ENCODE assay signal across 29 mouse cellular contexts in the genomic region with DNA sequence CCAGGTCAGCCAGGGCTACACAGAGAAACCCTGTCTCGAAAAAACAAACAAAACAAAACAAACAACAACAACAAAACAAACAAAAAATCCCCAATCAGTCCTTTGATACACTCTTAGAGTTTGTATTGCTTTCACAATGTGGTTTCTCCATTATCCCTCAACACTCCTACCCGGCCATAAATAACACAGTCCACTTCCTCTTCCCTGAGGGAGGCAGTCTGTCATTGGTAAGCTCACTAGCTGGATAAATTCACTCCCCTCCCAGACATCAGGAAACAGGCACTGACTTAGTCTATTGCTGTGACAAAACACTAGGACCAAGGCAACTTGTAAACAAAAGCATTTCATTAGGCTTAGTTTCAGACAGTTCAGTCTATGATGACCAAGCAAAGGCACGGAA. TPM values are rescaled to one million over a fixed set of nuclear protein-coding genes. Genes with fewer than 3 reads are reported as not detected.
DNase-seq lines count a peak whose midpoint lies in the region; ATAC-seq and TF ChIP-seq lines count a peak whose summit lies in the region.
"Had no signal": no experiment of that assay in that cellular context is flagged by ENCODE, and none has a peak within 500 bp of the region (broad histone marks: within the 10 kb centered on the region; RNA-seq: fewer than 3 reads in every experiment).

No protein-coding gene starts in this region.

- TF ChIP-seq POLR2A in bone marrow macrophage, adult 2 months (IDR thresholded peaks at IDR 0.05; ENCODE audit: borderline replicate concordance, low read depth, low read length), result no peak

- H3K36me3 ChIP-seq in intestine, postnatal 0 days (ENCODE audit: control insufficient read depth, insufficient read depth), result no peaks in the 10 kb centered on the region
- H3K36me3 ChIP-seq in intestine, embryonic 16.5 days (ENCODE audit: control insufficient read depth, insufficient read depth, low read length), result no peaks in the 10 kb centered on the region
- no peaks in the 10 kb centered on the region for H3K36me3 ChIP-seq in megakaryocyte, embryonic 14.5 days (replicated peaks; ENCODE audit: low read length)
- H3K36me3 ChIP-seq: embryonic facial prominence, embryonic 12.5 days; heart, embryonic 12.5 days; hindbrain, embryonic 10.5 days; hindbrain, embryonic 15.5 days; liver, embryonic 15.5 days; lung, embryonic 15.5 days; midbrain, embryonic 12.5 days; neural tube, embryonic 13.5 days had no signal

- H3K4me1 ChIP-seq in intestine, postnatal 0 days (replicated peaks; ENCODE audit: control insufficient read depth, insufficient read depth, low read length), result no peaks in the 10 kb centered on the region
- peaks cover 9% of the 10 kb centered on the region; the same call in 1 of the 2 replicates for H3K4me1 ChIP-seq in intestine, embryonic 16.5 days (ENCODE audit: control insufficient read depth, insufficient read depth, low read length)
- peaks cover 38% of the 10 kb centered on the region for H3K4me1 ChIP-seq in bone marrow macrophage, adult 2 months (ENCODE audit: control insufficient read depth, insufficient read depth, low read length)
- peaks cover 65% of the 10 kb centered on the region for H3K4me1 ChIP-seq in megakaryocyte, embryonic 14.5 days

- no peak overlapping the region for H3K9ac ChIP-seq in intestine, postnatal 0 days (ENCODE audit: low read depth, low read length)
- H3K9ac ChIP-seq in intestine, embryonic 16.5 days (ENCODE audit: low read depth, low read length), result no peak overlapping the region
- H3K9ac ChIP-seq: embryonic facial prominence, embryonic 12.5 days; forebrain, postnatal 0 days; heart, embryonic 12.5 days; hindbrain, embryonic 15.5 days; liver, embryonic 15.5 days; lung, embryonic 15.5 days; midbrain, embryonic 12.5 days; neural tube, embryonic 13.5 days had no signal

- H3K4me3 ChIP-seq in intestine, postnatal 0 days (ENCODE audit: low read depth, low read length), result no peak overlapping the region
- H3K4me3 ChIP-seq in intestine, embryonic 16.5 days (ENCODE audit: low read length), result no peak overlapping the region
- no peak overlapping the region for H3K4me3 ChIP-seq in bone marrow macrophage, adult 2 months (ENCODE audit: insufficient read depth, low read length)
- H3K4me3 ChIP-seq in megakaryocyte, embryonic 14.5 days (replicated peaks), result peak overlapping the region; percentile 72
- H3K4me3 ChIP-seq: embryonic facial prominence, embryonic 12.5 days; heart, embryonic 12.5 days; hindbrain, embryonic 10.5 days; hindbrain, embryonic 15.5 days; liver, embryonic 15.5 days; lung, embryonic 15.5 days; midbrain, embryonic 12.5 days; neural tube, embryonic 13.5 days had no signal

- ATAC-seq in intestine, postnatal 0 days, result 0 out of 2 replicates have a peak, but pooled peaks have one; percentile 33
- no peak for ATAC-seq in intestine, embryonic 16.5 days
- ATAC-seq in common myeloid progenitor, adult 5-6 weeks (replicated peaks; ENCODE audit: low read depth, poor library complexity, severe bottlenecking), result peak; percentile 85
- ATAC-seq: activated CD4-positive, CD25-positive, alpha-beta regulatory T cell, adult 4 months; forebrain, postnatal 0 days; inflammation-experienced regulatory T-cells, adult 6 months had no signal

- H3K4me2 ChIP-seq in intestine, postnatal 0 days (replicated peaks; ENCODE audit: low read depth), result no peak overlapping the region
- H3K4me2 ChIP-seq in intestine, embryonic 16.5 days (ENCODE audit: low read depth, low read length), result no peak overlapping the region
- H3K4me2 ChIP-seq: embryonic facial prominence, embryonic 12.5 days; heart, embryonic 12.5 days; hindbrain, embryonic 15.5 days; liver, embryonic 15.5 days; lung, embryonic 15.5 days; midbrain, embryonic 12.5 days; neural tube, embryonic 13.5 days had no signal

- no peaks in the 10 kb centered on the region for H3K27me3 ChIP-seq in intestine, postnatal 0 days (replicated peaks; ENCODE audit: control insufficient read depth, insufficient read depth, low read length)
- no peaks in the 10 kb centered on the region for H3K27me3 ChIP-seq in intestine, embryonic 16.5 days (replicated peaks; ENCODE audit: control insufficient read depth, insufficient read depth, low read length)
- H3K27me3 ChIP-seq in megakaryocyte, embryonic 14.5 days (replicated peaks), result peaks cover 25% of the 10 kb centered on the region
- H3K27me3 ChIP-seq: embryonic facial prominence, embryonic 12.5 days; heart, embryonic 12.5 days; hindbrain, embryonic 15.5 days; lung, embryonic 15.5 days; neural tube, embryonic 13.5 days had no signal

- DNase-seq in layer of hippocampus, adult 8-10 months (ENCODE audit: low spot score in 2 of 2), result no peak
- DNase-seq in frontal cortex, postnatal 36 days (ENCODE audit: low spot score in 2 of 2), result no peak
- DNase-seq: adrenal gland, adult 2 months; B cell, adult 2 months; cerebellum, adult 11 months; cerebellum, adult 9-10 months; cerebellum, postnatal 36 days; embryo, embryonic 11 days; forebrain, postnatal 0 days; gastrocnemius, postnatal 14 days; kidney, adult 2 months; kidney, postnatal 10 days; layer of hippocampus, adult 9-11 months; thymus, postnatal 4 days had no signal

- TF ChIP-seq CTCF in intestine, postnatal 0 days (IDR thresholded peaks at IDR 0.05; ENCODE audit: low read depth), result no peak
- TF ChIP-seq CTCF in bone marrow macrophage, adult 2 months (IDR thresholded peaks at IDR 0.05; ENCODE audit: low read depth, low read length), result no peak

- 63% methylated on average over 3 of the region's 3 CpGs for WGBS in intestine, postnatal 0 days
- 64% methylated on average over 3 of the region's 3 CpGs for WGBS in intestine, embryonic 16.5 days

- no peaks in the 10 kb centered on the region for H3K9me3 ChIP-seq in intestine, postnatal 0 days (ENCODE audit: control insufficient read depth)
- no peaks in the 10 kb centered on the region for H3K9me3 ChIP-seq in intestine, embryonic 16.5 days (ENCODE audit: control insufficient read depth, low read length)
- H3K9me3 ChIP-seq in megakaryocyte, embryonic 14.5 days, result peaks cover 11% of the 10 kb centered on the region
- H3K9me3 ChIP-seq: embryonic facial prominence, embryonic 12.5 days; heart, embryonic 12.5 days; hindbrain, embryonic 10.5 days; hindbrain, embryonic 15.5 days; liver, embryonic 15.5 days; lung, embryonic 15.5 days; midbrain, embryonic 12.5 days; neural tube, embryonic 13.5 days had no signal

- no peak overlapping the region for H3K27ac ChIP-seq in intestine, postnatal 0 days (ENCODE audit: low read depth, low read length)
- H3K27ac ChIP-seq in intestine, embryonic 16.5 days (ENCODE audit: low read length), result no peak overlapping the region
- peak overlapping the region; percentile 42 for H3K27ac ChIP-seq in bone marrow macrophage, adult 2 months (ENCODE audit: insufficient read depth, low read depth, low read length)
- H3K27ac ChIP-seq: embryonic facial prominence, embryonic 12.5 days; hindbrain, embryonic 10.5 days; hindbrain, embryonic 15.5 days; liver, embryonic 15.5 days; lung, embryonic 15.5 days; midbrain, embryonic 12.5 days; neural tube, embryonic 13.5 days had no signal

RNA-seq across cellular contexts. Expression of a gene that starts 5.0 kb away (rescaled TPM):
- 5.6 and 6.2 TPM in 2 replicates for polyA plus RNA-seq in intestine, postnatal 0 days (2015; fragmentation: Nextera tagmentation; extraction: Ambion mirVana)
- polyA plus RNA-seq in intestine, embryonic 16.5 days (2015; fragmentation: Nextera tagmentation; extraction: Ambion mirVana), result 17.9 and 18.1 TPM in 2 replicates
- 8.7 and 9.3 TPM in 2 replicates for polyA plus RNA-seq in bone marrow macrophage, adult 2 months (2012; ENCODE audit: insufficient read depth, insufficient read length, missing spikeins)
- total RNA-seq in common myeloid progenitor, adult 5-6 weeks (2017), result 0.09 TPM in 1 of 2 replicates, not detected in the other
- 0.52 and 1.3 TPM in 2 replicates for polyA plus RNA-seq in megakaryocyte, embryonic 14.5 days (2012; ENCODE audit: insufficient read depth, low replicate concordance)
- total RNA-seq in layer of hippocampus, adult 8-10 months (2022), result 1 to 10 TPM; 6.7 to 8.6 (median 7.7) TPM
- polyA plus RNA-seq: activated CD4-positive, CD25-positive, alpha-beta regulatory T cell, adult 4 months; inflammation-experienced regulatory T-cells, adult 6 months had no signal

RNA-seq across cellular contexts. Expression of a gene that starts 21.8 kb away (rescaled TPM):
- 145 and 153 TPM in 2 replicates for polyA plus RNA-seq in intestine, postnatal 0 days (2015; fragmentation: Nextera tagmentation; extraction: Ambion mirVana)
- polyA plus RNA-seq in intestine, embryonic 16.5 days (2015; fragmentation: Nextera tagmentation; extraction: Ambion mirVana), result 118 and 122 TPM in 2 replicates
- polyA plus RNA-seq in bone marrow macrophage, adult 2 months (2012; ENCODE audit: insufficient read depth, insufficient read length, missing spikeins), result 570 and 586 TPM in 2 replicates
- total RNA-seq in common myeloid progenitor, adult 5-6 weeks (2017), result 57.7 and 59.4 TPM in 2 replicates
- polyA plus RNA-seq in megakaryocyte, embryonic 14.5 days (2012; ENCODE audit: insufficient read depth, low replicate concordance), result 231 and 377 TPM in 2 replicates
- total RNA-seq in layer of hippocampus, adult 8-10 months (2022), result 100 to 1,000 TPM; 672 to 816 (median 749) TPM
